Mouse (Mus musculus) liver, embryonic 14.5 days (tissue): Measurements from ENCODE around the gene Rbms1.

Experiments used
- CTCF ChIP-seq: IDR thresholded peaks from 2 replicates; pipeline ENCODE4 v1.5.1; 2016; ENCODE audit warnings: antibody characterized with exemption, low read depth, control low read depth
- EP300 ChIP-seq: IDR thresholded peaks from 2 replicates; pipeline ENCODE4 v1.6.1; 2016; ENCODE audit warnings: antibody characterized with exemption, low read depth

- TF ChIP-seq CTCF (no peak), EP300 (no peak)
Measured at GRCm38 (mm10) chr2:60910820-60911219, 52.2 kb downstream of the Rbms1 start.
